Mouse (Mus musculus) layer of hippocampus, postnatal 25 days (tissue): ENCODE measurements around the gene Prelid1. TPM values are rescaled to one million over a fixed set of nuclear protein-coding genes. Genes with fewer than 3 reads are reported as not detected.

Experiments
- DNase-seq, 2 experiments: peaks; one replicate each; pipeline ENCODE4 v3.0.0; 2022; ENCODE audit warnings: mixed read lengths in 2 of 2, low spot score in 1 of 2; ENCODE audit errors: extremely low spot score in 1 of 2
- total RNA-seq, 2 experiments: library from RNA; stranded (reverse); gene quantifications; 2 replicates each; pipeline ENCODE4 v1.2.3; 2021

Prelid1 gene
- total RNA-seq, result 100 to 1,000 TPM; 139 to 165 TPM

DNA sequence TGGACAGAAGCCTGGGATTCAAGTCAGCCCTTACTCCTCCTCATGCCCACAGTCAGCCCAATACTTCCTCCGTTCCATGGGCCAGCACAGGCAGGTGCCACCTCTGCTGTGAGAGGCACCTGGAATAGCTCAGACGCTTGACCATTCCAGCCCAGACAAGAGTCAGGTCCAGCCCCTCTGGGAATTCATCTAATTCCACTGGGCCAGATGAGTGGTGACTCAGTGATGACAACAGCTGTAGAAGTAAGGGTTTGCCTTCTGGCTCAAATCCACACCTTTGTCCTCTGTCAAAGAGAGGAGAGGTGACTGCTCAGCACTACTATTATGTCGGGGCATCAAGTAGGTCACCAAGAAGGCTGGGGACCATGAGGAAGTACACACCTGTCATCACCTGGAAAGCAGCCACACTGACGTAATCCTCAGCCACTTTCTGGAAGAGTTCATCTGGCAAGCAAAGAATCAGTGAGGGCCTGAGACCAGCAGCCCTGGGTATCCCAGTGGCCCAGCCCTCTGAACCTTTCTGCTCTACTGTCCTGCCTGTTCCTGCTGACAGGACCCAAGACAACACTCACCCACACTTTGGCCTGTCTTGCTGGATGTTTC, at the start of gene Prelid1:
Gene Prelid1 (plus strand): TSS at position 570 of the 603 bp plus-strand sequence.
- no peak for DNase-seq

DNA sequence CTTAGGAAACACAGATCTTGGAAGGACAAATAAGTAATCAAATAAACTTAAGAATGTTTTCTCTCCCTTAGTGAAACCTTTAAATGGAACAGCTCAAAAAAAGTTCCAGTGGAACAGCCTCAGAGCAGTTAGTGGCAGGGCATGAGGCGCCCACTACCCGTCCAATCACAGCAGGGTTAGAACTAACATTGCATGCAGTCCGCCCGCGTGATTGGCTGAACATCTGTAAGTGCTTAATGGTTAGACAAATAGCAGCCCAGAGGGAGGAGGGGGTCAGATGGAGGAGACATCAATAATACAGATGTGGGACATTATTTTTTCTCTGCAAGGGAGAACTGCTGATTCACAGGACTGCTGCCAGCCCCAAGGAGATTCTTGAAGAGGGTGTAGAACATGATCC, 43.1 kb upstream of the Prelid1 start:
- DNase-seq, result no peak

DNA sequence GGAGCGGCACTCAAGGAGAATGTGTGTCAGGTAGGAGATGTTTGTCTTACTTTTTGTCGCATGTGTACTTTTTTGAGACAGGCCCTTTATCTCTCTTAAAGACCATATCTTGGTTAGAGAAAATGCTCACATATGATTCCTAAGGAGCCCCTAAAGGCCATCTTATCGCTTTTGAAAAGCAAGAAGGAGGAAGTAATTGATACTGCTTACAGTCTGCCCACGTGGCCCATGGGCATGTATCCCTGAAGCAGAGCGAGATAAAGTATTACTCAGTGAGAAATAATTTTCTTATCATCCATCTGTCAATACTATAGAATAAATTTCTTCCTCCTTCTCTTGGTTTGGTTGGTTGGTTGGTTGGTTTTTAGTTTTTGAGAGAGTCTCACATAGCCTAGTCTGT, 42.7 kb upstream of the Prelid1 start:
- DNase-seq, result no peak

DNA sequence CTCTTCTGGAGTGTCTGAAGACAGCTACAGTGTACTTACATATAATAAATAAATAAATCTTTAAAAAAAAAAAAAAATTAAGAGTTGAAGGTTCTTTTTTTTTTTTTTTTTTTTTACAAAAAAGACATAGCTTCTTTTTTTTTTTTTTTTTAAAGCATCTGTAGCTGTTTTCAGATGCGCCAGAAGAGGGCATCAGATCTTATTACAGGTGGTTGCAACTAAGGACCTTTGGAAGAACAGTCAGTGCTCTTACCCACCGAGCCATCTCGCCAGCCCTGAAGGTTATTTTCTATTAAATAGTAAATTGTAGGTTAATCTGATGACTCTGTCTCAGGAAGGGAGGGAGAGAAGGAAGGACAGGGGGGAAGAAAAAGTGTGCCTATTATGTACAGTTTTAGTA, 31.4 kb upstream of the Prelid1 start:
- no peak for DNase-seq

DNA sequence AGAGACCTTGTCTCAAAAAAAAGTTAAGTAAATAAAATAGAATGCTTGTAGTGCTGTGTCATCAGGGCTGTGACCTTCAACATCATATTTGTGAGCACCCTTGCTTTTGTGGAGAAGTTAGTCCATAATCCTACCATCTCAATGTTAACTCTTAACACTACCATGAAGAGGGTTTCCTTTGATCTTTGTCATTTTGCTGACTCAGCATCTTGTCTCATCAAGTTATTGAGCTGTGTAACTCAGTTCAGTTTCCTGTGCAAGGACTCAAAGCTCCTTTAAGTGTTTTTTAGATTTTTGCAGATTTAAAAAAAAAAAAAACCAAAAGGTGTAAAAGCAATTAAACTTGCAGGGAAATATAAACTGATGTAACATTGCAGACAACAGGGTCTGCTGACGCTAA, 23.5 kb upstream of the Prelid1 start:
- DNase-seq, result no peak

DNA sequence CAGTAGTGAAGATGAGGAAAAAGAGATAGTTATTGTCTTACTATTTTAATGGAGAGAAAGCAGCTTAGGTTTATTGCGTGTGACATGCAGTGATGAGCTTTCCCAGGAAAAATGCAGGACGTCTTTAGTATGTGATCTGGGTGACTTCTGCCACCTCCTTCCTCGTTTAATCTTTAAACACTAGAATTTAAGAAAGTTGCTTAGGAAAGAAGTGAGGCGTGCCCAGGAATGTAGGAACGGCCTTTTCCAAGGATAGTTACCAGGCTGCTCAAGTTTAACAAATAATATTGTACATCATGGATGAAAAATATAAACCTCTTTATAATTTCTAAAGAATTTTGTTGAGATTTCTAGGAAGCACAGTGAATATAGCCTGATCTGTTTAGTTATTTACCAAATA, 19.4 kb upstream of the Prelid1 start:
- no peak for DNase-seq

DNA sequence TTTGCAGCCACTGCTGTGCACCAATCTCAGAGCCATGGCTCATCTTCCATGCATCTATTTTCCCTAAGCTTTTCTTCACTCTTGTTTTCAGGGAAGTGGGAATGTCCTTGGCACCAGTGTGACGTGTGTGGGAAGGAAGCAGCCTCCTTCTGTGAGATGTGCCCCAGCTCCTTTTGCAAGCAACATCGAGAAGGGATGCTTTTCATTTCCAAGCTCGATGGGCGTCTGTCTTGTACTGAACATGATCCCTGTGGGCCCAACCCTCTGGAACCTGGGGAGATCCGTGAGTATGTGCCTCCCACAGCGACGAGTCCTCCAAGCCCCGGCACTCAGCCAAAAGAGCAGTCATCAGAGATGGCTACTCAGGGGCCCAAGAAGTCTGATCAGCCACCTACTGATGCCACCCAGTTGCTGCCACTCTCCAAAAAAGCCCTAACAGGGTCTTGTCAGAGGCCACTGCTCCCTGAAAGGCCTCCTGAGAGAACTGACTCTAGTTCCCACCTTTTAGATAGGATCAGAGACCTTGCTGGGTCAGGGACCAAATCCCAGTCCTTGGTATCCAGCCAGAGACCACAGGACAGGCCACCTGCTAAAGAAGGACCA, 8.2 kb upstream of the Prelid1 start:
- no peak for DNase-seq

DNA sequence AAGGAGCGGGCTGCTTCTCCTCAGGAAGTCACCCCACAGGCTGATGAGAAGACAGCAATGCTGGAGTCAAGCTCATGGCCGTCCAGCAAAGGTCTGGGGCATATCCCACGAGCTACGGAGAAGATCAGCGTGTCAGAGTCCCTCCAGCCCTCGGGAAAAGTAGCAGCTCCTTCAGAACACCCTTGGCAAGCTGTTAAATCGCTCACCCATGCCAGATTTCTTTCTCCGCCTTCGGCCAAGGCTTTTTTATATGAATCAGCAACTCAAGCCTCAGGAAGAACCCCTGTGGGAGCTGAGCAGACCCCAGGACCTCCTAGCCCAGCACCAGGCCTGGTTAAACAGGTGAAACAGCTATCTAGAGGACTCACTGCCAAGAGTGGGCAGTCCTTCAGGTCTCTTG, 7.2 kb upstream of the Prelid1 start:
- DNase-seq, result no peak

DNA sequence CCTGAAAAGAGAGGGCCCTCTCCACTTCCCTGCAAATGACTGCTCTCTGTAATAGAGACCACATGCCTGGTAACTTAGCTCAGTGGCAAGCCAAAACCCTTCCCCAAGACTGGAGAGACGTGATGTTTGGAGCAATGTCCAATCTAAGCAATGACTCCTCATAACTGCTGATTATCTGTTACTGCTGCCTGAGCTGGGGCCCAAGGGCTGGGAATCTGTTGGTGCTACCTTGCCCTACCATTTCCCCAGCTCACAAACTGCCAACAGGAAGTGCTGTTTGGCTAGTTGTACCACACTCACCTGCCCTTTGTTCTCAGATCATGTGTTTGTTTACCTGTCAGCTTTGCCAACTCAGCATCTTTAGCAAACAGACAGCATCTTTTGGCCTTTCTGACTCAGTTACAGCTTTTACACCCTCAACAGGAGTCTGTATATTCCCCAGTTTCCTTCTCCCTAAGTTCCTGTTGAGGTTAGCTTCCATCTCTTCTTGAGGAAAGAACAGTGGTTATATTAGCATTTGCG, 5.3 kb upstream of the Prelid1 start:
- no peak for DNase-seq

DNA sequence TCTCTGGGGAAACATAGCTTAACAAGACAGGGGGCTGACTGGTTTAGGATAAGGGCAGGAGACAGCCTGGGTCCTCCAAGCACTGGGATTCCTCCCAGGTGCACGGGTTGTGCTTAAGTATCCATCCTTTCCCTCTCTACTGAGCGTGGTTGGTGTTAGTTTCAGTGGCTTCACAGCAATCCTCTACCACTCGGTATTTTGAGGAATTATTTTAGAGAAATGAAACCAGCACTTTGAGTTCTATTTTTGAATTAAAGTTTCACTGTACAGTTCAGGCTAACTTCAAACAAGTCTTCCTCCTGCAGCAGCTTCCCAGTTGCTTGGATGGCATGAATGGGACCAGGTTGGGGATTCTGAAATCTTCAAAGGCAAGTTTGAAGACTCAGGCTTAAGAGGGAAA, 1.9 kb upstream of the Prelid1 start:
- DNase-seq, result no peak

DNA sequence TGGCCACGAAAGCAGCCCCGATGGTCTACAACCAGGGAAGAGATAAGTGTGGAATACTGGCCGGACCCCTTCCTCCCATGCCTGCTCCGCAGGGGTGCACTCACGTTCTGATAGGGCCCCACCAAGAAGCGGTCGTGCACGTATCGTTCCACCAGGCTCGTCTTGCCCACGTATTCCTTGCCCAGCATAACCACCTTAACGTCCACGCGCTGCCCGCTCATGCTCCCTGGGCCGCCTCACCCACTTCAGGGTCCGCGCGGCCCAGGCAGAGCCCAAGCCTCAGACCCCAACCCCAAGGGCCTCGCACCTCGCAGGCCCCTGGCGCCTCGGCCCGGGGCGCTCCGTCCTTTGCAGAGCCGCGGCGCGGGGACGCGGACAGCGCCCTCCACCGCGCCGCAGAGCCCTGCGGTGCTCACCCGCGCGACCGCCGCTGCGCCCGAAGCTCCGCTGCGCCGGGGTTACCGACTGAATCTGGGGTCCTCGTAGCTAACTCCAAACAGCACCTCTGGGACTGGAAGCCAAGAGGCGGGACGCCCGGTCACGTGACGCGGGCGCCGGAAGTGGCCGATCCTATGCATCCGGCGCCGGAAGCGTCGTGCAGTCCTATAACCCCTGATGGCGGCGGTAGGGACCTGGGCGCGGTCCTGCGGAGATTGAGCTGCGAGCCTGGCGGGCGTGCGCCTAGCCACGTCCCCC, 1.3 kb downstream of the Prelid1 start, which contains the start of gene Rab24:
Gene Rab24 (minus strand): TSS at position 513 of the 696 bp plus-strand sequence.
- DNase-seq, result peak; percentile 77 to 85

DNA sequence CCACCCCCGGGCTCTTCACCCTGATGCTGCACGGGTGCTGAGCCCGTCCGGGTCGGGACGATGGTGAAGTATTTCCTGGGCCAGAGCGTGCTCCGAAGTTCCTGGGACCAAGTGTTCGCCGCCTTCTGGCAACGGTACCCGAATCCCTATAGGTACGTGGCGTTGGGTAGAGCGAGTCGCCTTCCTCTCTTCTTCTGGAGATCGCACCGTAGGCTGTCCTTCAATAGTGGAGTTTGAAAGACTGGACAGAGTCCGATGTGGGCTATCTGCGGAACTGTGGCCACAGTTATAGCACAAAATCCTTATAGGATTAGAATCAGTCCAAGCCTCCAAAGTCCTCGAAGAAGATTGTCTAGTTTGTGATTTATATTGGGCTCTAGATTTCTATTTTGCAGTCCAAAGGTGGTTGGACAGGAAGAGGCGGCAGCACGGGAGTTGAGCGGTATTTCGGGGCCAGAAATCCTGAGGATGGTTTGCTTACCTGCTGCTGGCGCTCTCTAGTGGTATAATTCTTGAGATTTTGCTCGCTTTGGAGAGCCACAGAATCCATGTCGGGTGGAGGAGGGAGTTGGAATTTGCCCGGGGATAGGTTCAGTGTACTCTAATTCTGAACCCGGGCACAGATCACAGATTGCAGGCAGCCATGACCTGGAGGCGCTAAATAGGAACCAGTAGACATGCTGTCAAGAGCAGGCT, 2.0 kb downstream of the Prelid1 start:
- DNase-seq, result no peak

DNA sequence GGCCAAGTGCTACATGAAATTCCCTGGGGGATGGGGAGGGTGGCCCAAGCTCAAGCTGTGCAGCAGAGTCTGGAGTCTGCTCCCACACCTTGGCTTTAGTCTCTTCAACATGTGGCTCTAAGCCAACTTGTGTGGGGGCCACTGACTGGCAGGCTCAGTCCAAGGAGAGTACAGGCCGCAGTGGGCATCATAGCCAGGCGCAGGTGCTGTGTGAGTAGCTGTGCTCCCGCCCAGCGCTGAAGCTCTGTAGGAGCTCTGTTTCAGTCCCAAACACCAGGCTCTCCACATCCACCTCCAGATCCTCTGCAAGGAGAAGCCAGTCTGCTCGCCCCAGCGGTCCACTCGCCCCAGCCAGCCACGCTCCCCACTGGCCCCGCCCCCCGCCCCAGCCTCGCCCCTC, 5.3 kb downstream of the Prelid1 start:
- DNase-seq, result no peak

DNA sequence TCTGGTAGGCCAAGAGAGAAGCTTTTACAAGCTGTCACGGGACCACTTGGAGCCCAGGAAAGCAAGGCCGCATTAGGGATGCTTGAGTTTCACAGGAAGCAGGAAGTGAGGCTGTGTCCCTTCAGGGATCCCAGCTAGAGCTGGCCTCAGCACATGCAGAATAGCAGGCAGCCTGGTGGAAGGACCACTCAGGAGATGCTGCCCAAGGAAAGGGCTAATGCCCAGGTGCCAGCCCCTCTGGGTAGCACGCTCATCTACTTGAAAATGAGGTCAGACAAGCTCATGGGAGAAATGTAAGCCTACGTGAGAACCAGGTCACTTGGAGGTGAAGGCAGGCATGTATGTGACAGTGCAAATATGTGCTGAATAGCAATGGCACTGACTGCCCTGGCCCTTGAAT, 6.9 kb downstream of the Prelid1 start:
- no peak for DNase-seq

DNA sequence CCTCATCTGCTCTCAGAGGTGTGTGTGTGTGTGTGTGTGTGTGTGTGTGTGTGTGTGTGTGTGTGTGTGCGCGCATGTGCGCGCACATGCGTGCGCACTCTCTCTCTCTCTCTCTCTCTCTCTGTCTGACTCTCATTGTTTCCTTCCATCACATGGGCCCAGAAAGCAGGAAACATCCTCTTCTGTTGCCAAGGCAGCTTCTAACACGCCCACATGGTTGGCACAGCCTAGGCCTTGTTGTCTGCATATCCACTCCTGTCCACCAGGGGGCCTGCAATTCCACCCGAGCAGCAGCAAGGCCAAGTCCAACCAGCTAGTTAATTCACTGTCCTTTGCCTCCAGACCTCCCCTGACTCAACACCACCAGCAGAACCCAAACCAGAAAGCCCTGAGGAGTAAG, 7.3 kb downstream of the Prelid1 start:
- DNase-seq, result peak; percentile 76 to 88

DNA sequence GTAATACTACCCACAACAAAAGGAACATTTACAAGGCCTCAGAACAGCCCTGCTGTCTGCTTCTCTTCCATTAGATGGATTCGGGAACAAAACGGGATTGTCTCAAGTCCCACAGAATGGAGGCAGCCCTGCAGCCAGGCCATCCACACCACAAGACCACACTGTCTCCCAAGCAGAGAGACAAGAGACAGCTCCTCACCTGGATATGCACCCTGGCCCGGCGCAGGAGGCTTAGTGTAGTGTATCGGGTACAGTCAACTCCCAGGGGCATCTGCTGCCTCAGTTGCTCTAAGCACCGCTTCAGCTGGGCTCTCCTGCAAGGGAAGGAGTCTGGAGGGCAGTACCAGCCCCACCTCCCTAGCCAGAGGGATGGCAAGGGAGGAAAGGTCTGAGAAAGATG, 7.9 kb downstream of the Prelid1 start:
- DNase-seq, result no peak

DNA sequence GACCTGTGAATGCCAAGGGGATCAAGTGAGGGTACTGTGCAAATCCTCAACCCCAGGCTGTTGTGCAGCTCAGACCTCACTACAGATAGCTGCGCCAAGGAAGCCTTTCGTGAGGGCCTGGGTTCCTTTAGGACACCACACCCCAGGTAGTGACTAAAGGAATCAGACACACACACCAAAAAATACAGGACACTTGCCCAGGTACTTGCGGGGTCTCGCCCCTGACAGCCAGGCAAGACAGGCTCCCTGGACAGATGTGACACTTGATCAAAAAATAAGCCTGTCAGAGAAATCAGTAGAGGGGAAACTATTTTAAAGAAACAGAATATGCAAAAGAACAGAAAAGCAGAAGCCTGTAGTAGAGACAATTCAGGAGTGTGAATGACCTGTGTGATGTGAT, 8.3 kb downstream of the Prelid1 start:
- DNase-seq, result no peak

DNA sequence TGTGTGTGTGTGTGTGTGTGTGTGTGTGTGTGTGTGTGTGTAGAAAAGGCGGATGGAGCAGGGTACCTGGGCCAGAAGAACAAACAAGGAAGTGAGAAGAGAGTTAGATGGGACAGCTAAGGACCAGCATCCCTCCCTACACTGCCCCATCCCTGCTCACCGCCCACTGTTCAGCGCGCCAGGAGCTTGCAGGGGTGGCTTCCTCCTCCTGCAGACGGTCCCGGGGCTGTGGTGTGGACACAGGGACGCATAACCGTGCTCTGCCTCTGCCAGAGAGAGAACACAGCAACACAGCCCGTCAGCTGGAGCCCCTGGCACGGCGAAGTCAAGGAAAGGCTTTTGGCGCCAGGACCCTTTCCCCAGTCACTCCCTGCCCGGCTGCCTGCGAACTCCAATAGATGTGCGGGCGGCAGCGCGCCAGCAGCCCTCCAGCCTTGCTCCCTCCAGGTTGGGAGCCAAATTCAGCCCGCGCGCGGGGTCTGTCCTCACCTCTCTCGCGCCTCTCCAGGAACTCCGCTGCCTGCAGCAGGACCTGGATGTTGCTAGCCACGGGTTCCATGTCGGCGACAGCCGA, 8.9 kb downstream of the Prelid1 start:
- no peak for DNase-seq

DNA sequence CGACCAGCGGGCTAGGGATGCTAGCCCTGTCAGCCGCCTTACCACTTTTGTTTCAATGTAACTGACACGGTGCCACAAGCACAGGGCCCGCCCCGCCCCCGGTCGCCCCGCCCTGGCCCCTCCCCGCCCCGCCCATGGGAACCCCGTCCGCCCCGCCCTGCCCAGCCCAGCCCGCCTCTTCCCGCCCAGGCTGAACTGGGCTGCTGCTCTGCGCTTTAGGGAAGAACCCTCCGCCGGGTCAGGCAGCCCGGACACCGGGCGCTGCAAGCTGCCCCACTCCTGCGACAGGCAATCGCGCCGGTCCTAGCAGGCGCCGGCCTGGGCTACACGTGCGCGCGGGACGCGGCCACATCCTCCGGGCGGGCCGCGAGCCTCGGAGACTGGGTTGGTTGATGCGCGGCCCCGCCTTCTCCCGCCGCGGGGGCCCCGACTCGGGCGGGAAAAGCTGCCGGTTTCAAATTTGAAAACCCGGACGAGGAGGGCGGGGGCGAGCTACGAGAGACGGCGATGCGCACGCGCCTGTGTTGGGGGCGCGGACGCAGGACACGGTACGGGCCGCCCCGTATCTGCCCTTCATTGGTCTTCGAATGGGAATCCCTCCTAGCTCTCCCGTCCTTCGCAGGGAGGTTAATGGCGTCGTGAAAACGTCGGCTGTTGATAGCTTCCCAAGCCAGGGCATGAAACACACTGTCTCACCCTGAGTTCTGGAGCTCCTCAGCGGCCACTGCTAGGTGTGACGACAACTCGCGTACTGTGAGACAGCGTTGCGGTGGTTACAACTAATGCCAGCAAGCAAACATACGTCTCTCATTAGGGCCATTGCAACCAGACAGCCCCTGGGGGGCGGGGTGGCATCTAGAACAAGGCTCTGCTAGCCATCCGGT, 9.6 kb downstream of the Prelid1 start, which contains the start of gene Mxd3:
Gene Mxd3 (minus strand): TSS at position 141 of the 884 bp plus-strand sequence.
- DNase-seq, result peak; percentile 71 to 80
